Mouse (Mus musculus) heart, adult 2 months (tissue): Measurements from ENCODE around the gene Fam43b. TPM values are rescaled to one million over a fixed set of nuclear protein-coding genes. Genes with fewer than 3 reads are reported as not detected.

ENCODE experiments used
- DNase-seq, 2 experiments: peaks; one replicate each; pipeline ENCODE4 v3.0.0; 2021
- H3K27ac ChIP-seq: fragments of 200-600 bp; 2 replicates; pipeline ENCODE4 v1.8.1; 2022
- H3K27me3 ChIP-seq: fragments of 200-500 bp; 2 replicates; pipeline ENCODE4 v1.6.1; 2012; ENCODE audit warnings: mild to moderate bottlenecking, low read length, inconsistent platforms, mixed read lengths; ENCODE audit not compliant: control insufficient read depth, insufficient read depth
- H3K36me3 ChIP-seq: fragments of 200-500 bp; 2 replicates; pipeline ENCODE4 v1.6.1; 2012; ENCODE audit warnings: low read length, inconsistent platforms; ENCODE audit not compliant: control insufficient read depth, insufficient read depth
- H3K4me1 ChIP-seq: fragments of 200-500 bp; 2 replicates; pipeline ENCODE4 v1.6.1; 2011; ENCODE audit warnings: low read length; ENCODE audit not compliant: control insufficient read depth, insufficient read depth
- H3K4me3 ChIP-seq: fragments of 200-600 bp; 2 replicates; pipeline ENCODE4 v1.8.1; 2022
- H3K79me2 ChIP-seq: fragments of 200-500 bp; replicated peaks from 2 replicates; pipeline ENCODE4 v1.6.1; 2012; ENCODE audit warnings: mild to moderate bottlenecking, inconsistent platforms, low read length, moderate library complexity, mixed read lengths; ENCODE audit not compliant: control insufficient read depth, insufficient read depth
- H3K9ac ChIP-seq: fragments of 200-500 bp; 2 replicates; pipeline ENCODE4 v1.6.1; 2012; ENCODE audit warnings: low read depth, mild to moderate bottlenecking, control low read depth, inconsistent platforms, low read length, mixed read lengths
- CTCF ChIP-seq: fragments of 200-600 bp; IDR thresholded peaks from 2 replicates; pipeline ENCODE4 v1.8.1; 2022; ENCODE audit warnings: antibody characterized with exemption, mild to moderate bottlenecking, moderate library complexity
- EP300 ChIP-seq: fragments of 200-500 bp; IDR thresholded peaks from 2 replicates; pipeline ENCODE4 v1.6.1; 2011; ENCODE audit warnings: low read depth, low read length, control low read depth; ENCODE audit not compliant: insufficient read depth
- POLR2A ChIP-seq: fragments of 200-500 bp; IDR thresholded peaks from 2 replicates; pipeline ENCODE4 v1.6.1; 2011; ENCODE audit warnings: mild to moderate bottlenecking, low read depth, low read length, control low read depth; ENCODE audit not compliant: insufficient read depth
- WGBS: fragments of 180-500 bp; shearing (Covaris S2); methylation state at CpG from one replicate; pipeline ENCODE4 v1.1.7; 2018; 5-methylcytosine and 5-hydroxymethylcytosine counted together
- intact Hi-C: fragments of 180-260 bp; cut with DNase I; formaldehyde crosslinking; loops from one replicate; pipeline ENCODE4 v1.15.1; 2025
- polyA plus RNA-seq: library from polyadenylated mRNA; depleted of rRNA; stranded (reverse); fragments of >200 nt; gene quantifications from 2 replicates; pipeline ENCODE4 v1.2.3, GENCODE M21; 2012; rRNA removed
- total RNA-seq, 2 experiments: library from RNA; stranded (reverse); gene quantifications; 2 replicates each; pipeline ENCODE4 v1.2.3; 2021

The Fam43b gene
- total and polyA plus RNA-seq, 3 experiments, result not detected

DNA sequence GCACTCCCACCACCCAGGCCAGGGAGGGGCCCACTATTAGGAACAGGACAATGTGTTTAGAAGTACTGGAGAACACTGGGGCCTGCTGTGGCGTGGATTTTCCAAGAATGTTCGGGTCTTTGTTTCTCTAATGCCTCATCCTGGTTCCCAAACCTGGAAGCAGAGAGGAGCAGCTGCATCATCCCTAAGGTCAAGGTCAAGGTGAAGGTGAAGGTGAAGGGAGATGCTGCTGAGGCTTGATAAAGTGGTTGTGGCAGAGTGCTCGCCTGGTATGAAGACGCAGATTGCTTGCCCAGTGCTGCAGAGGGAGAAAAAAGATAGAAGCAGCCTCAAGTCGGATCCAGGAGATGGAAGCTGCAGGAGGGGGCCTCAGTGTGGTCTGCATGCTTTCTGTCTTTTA is 44.5 kb downstream of the Fam43b start:
- WGBS, result 93% methylated on average over 5 of the region's 5 CpGs

DNA sequence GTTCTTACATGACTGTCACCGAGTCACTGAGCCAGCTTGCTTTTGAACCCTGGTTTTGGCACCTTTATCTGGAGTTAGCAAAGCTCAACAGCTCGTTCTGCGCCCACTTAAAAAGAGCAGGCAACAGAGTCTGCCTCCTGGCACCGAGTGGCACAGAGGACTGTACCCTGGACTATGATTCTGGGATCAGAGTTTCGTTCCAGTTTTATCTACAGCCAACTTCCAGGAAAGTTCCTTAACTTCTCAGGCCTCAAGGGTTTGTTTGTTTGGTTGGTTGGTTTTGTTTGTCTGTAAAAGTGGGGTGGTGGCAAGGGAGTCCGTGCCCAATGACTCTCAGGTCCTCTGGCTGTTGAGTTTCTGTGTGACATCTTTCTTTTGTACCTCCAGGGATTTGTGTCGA is 47.6 kb downstream of the Fam43b start:
- H3K4me3 ChIP-seq, result no peak overlapping the region
- no peak overlapping the region for H3K9ac ChIP-seq
- H3K4me1 ChIP-seq, result peaks cover 5% of the 10 kb centered on the region
- no peak for TF ChIP-seq EP300
- no peak for TF ChIP-seq CTCF
- no peak for TF ChIP-seq POLR2A
- H3K36me3 ChIP-seq, result no peaks in the 10 kb centered on the region
- H3K79me2 ChIP-seq, result no peaks in the 10 kb centered on the region
- intact Hi-C loops, result no loop called here
- H3K27ac ChIP-seq, result no peak overlapping the region
- H3K27me3 ChIP-seq, result no peaks in the 10 kb centered on the region
- 68% methylated on average over 7 of the region's 7 CpGs for whole genome bisulfite sequencing
- DNase-seq, result no peak

More for the DNA sequence above, 44.5 kb downstream of the Fam43b start:
- intact Hi-C loops, result no loop called here
- Histone ChIP-seq H3K9ac (no peak overlapping the region), H3K36me3 (no peaks in the 10 kb centered on the region), H3K4me3 (no peak overlapping the region), H3K27ac (no peak overlapping the region), H3K79me2 (no peaks in the 10 kb centered on the region), H3K4me1 (no peaks in the 10 kb centered on the region), H3K27me3 (no peaks in the 10 kb centered on the region)
- TF ChIP-seq POLR2A, result no peak
- TF ChIP-seq EP300, result no peak
- TF ChIP-seq CTCF, result no peak
- DNase-seq, result no peak

DNA sequence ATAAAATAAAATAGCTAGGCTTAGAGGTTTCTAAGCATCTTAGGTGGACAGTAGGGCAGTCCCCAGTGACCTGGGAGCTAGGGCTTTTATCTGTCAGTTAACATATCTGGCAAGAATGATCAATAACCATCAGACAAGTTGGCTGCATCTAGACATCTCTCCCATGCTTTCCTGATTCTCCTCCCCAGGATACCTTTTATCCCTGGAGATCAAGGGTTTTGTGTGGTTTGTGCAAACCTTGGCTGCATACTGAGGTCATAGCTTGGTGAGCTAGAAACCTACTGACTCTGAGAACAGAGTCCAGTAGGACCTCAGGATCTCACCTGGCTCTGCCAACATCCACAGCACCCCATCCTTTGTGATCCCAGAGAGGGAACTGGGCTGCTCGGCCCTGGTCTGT is 49.0 kb downstream of the Fam43b start:
- Histone ChIP-seq H3K4me1 (peaks cover 11% of the 10 kb centered on the region), H3K4me3 (no peak overlapping the region), H3K27me3 (no peaks in the 10 kb centered on the region), H3K9ac (no peak overlapping the region), H3K79me2 (no peaks in the 10 kb centered on the region), H3K36me3 (no peaks in the 10 kb centered on the region), H3K27ac (no peak overlapping the region)
- intact Hi-C loops, result no loop called here
- WGBS, result 86% methylated on average over 1 of the region's 1 CpGs
- DNase-seq, result no peak
- TF ChIP-seq CTCF, result no peak
- TF ChIP-seq EP300, result no peak
- no peak for TF ChIP-seq POLR2A

DNA sequence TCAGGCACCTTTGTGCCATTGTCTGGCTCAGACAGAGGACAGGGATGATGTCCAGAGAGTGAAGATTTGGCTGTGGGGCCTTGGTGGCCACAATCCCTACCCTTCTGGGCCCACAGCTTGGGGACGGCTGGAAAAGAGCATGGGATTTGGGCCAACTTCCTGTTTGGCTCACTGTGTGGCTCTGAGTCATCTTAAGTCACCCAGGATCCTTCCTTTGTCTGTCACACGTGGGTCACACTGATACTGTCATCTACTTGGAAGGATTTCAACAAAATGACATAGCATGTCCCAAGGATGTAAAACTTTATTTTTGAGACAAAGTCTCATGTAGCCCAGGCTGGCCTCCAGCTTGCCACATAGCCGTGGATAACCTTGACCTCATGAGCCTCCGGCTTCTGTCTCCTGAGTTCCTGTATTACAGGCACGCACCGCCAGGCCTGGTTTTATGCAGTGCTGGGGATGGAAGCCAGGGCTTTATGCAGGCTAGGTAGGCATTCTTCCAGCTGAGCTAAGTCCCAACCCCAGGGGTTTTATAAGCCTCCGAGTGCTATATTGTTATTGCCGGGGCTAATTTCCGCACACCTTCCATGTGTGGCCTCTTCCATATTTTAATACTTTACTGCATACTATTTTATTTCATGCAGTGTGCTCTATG is 51.3 kb downstream of the Fam43b start:
- Histone ChIP-seq H3K27ac (no peak overlapping the region; the same call in 1 of the 2 replicates), H3K9ac (no peak overlapping the region), H3K4me3 (no peak overlapping the region), H3K36me3 (no peaks in the 10 kb centered on the region), H3K27me3 (no peaks in the 10 kb centered on the region), H3K4me1 (peaks cover 11% of the 10 kb centered on the region), H3K79me2 (no peaks in the 10 kb centered on the region)
- peak; percentile 52 to 55 for DNase-seq
- TF ChIP-seq POLR2A (no peak), CTCF (peak; percentile 39), EP300 (no peak)
- 37% methylated on average over 9 of the region's 9 CpGs for WGBS
- intact Hi-C loops, result loop anchor here (2.0 kb wide), 1 partner anchor 34 kb away; no protein-coding TSS in a partner anchor

Other genes with a start within 250 kb of the Fam43b start
- gene Hp1bp3, start 180.2 kb downstream of the Fam43b start, total RNA-seq, result 10 to 100 TPM; 74.7 to 85.0 TPM
- 48.0 and 83.9 TPM in 2 replicates for gene Hp1bp3, start 180.2 kb downstream of the Fam43b start, polyA plus RNA-seq
- not detected for gene Sh2d5, start 146.1 kb downstream of the Fam43b start, total RNA-seq
- gene Sh2d5, start 146.1 kb downstream of the Fam43b start, polyA plus RNA-seq, result 0.16 and 0.20 TPM in 2 replicates
- under 1 TPM in 1 of 2 experiments, not detected in 1; 0.18 TPM for gene Kif17, start 146.1 kb downstream of the Fam43b start, total RNA-seq
- 0.29 and 0.55 TPM in 2 replicates for gene Kif17, start 146.1 kb downstream of the Fam43b start, polyA plus RNA-seq
- 10 to 100 TPM; 63.2 to 68.9 TPM for gene Ddost, start 91.8 kb downstream of the Fam43b start, total RNA-seq
- 84.4 and 96.9 TPM in 2 replicates for gene Ddost, start 91.8 kb downstream of the Fam43b start, polyA plus RNA-seq
- gene Pink1, start 70.2 kb downstream of the Fam43b start, total RNA-seq, result 100 to 1,000 TPM; 719 to 844 TPM
- 423 and 554 TPM in 2 replicates for gene Pink1, start 70.2 kb downstream of the Fam43b start, polyA plus RNA-seq
- 1 to 10 TPM; 1.4 TPM for gene Cda, start 28.5 kb downstream of the Fam43b start, total RNA-seq
- 1.9 and 3.3 TPM in 2 replicates for gene Cda, start 28.5 kb downstream of the Fam43b start, polyA plus RNA-seq
- 10 to 100 TPM; 75.0 to 75.5 TPM for gene Mul1, start 38.1 kb upstream of the Fam43b start, total RNA-seq
- 25.3 and 32.9 TPM in 2 replicates for gene Mul1, start 38.1 kb upstream of the Fam43b start, polyA plus RNA-seq
- 10 to 100 TPM; 12.0 to 12.7 TPM for gene Camk2n1, start 57.8 kb upstream of the Fam43b start, total RNA-seq
- 6.9 and 7.1 TPM in 2 replicates for gene Camk2n1, start 57.8 kb upstream of the Fam43b start, polyA plus RNA-seq
- gene Vwa5b1, start 239.4 kb upstream of the Fam43b start, total RNA-seq, result not detected
- gene Vwa5b1, start 239.4 kb upstream of the Fam43b start, polyA plus RNA-seq, result 0.12 TPM in 1 of 2 replicates, not detected in the other